Mouse (Mus musculus) midbrain, embryonic 14.5 days (tissue): ENCODE measurements around the gene Mavs. TPM values are rescaled to one million over a fixed set of nuclear protein-coding genes. Genes with fewer than 3 reads are reported as not detected.

Source experiments
- ATAC-seq: fragments of 200-750 bp; cut with Nextera tagmentation; 2 replicates; pipeline ENCODE4 v1.8.0; 2017; ENCODE audit warnings: moderate number of reproducible peaks, moderate library complexity; ENCODE audit not compliant: low FRiP score, low TSS enrichment
- DNase-seq: peaks from one replicate; pipeline ENCODE4 v3.0.0-alpha.2; 2015
- H3K27ac ChIP-seq: fragments of 300-500 bp; sonication (generic); replicated peaks from 2 replicates; pipeline ENCODE4 v1.5.1; 2014; ENCODE audit warnings: mild to moderate bottlenecking, low read depth, low read length, moderate library complexity
- H3K27me3 ChIP-seq: fragments of 300-500 bp; sonication (generic); 2 replicates; pipeline ENCODE4 v1.6.1; 2014; ENCODE audit warnings: low read length, control low read depth, mixed read lengths; ENCODE audit not compliant: control insufficient read depth, insufficient read depth
- H3K36me3 ChIP-seq: fragments of 300-500 bp; sonication (generic); 2 replicates; pipeline ENCODE4 v1.6.1; 2014; ENCODE audit warnings: low read length, control low read depth; ENCODE audit not compliant: control insufficient read depth, insufficient read depth
- H3K4me1 ChIP-seq: fragments of 300-500 bp; sonication (generic); 2 replicates; pipeline ENCODE4 v1.6.1; 2014; ENCODE audit warnings: mild to moderate bottlenecking, antibody characterized with exemption, low read length, control low read depth; ENCODE audit not compliant: control insufficient read depth, insufficient read depth
- H3K4me2 ChIP-seq: fragments of 300-500 bp; sonication (generic); 2 replicates; pipeline ENCODE4 v1.6.1; 2014; ENCODE audit warnings: mild to moderate bottlenecking, low read length, moderate library complexity
- H3K4me3 ChIP-seq: fragments of 300-500 bp; sonication (generic); replicated peaks from 2 replicates; pipeline ENCODE4 v1.5.1; 2014; ENCODE audit warnings: low read depth, low read length
- H3K9ac ChIP-seq: fragments of 300-500 bp; sonication (generic); replicated peaks from 2 replicates; pipeline ENCODE4 v1.6.1; 2014; ENCODE audit warnings: mild to moderate bottlenecking, low read length, moderate library complexity
- H3K9me3 ChIP-seq: fragments of 300-500 bp; sonication (generic); 2 replicates; pipeline ENCODE4 v1.6.1; 2016; ENCODE audit warnings: low read length, control low read depth, mixed read lengths; ENCODE audit not compliant: control insufficient read depth
- WGBS: fragments of 180-500 bp; shearing (Covaris S2); extraction: QIAGEN DNeasy Blood & Tissue Kit; methylation state at CpG from one replicate; pipeline ENCODE4 v1.1.7; 2014; 5-methylcytosine and 5-hydroxymethylcytosine counted together
- polyA plus RNA-seq: library from polyadenylated mRNA; unstranded; fragments of >200 nt; fragmentation: Nextera tagmentation; extraction: Ambion mirVana; gene quantifications from 2 replicates; pipeline ENCODE4 v1.2.1, GENCODE M21; 2014

Gene Mavs
- 3.8 and 6.8 TPM in 2 replicates for polyA plus RNA-seq

- H3K4me2 ChIP-seq: peak within 1 kb of the TSS; percentile 76
- ATAC-seq (peak; percentile 100), DNase-seq (peak; percentile 96)
- H3K36me3 ChIP-seq: no peaks in the 10 kb centered on the region
- H3K4me3 ChIP-seq: peak within 1 kb of the TSS; percentile 44
- peak within 1 kb of the TSS; percentile 45 for H3K9ac ChIP-seq
- H3K27me3 ChIP-seq: no peaks in the 10 kb centered on the region
- WGBS: 7% methylated on average over 29 of the region's 29 CpGs
- no peak within 1 kb of the TSS for H3K27ac ChIP-seq
- peaks cover 10% of the 10 kb centered on the region; the same call in 1 of the 2 replicates for H3K4me1 ChIP-seq
- H3K9me3 ChIP-seq: no peaks in the 10 kb centered on the region
These were observed at the start of gene Mavs for GRCm38 (mm10) chr2:131233307-131234126. TSS of gene Mavs (plus strand) at chr2:131234063.

GRCm38 (mm10) chr2:131186343-131186742 is 47.5 kb upstream of the Mavs start:
- H3K36me3 ChIP-seq: no peaks in the 10 kb centered on the region
- H3K27ac ChIP-seq: peak overlapping the region; percentile 77
- no peaks in the 10 kb centered on the region for H3K9me3 ChIP-seq
- H3K4me3 ChIP-seq: peak overlapping the region; percentile 62
- peak overlapping the region; percentile 60 for H3K9ac ChIP-seq
- WGBS: 2% methylated on average over 14 of the region's 14 CpGs
- no peaks in the 10 kb centered on the region for H3K27me3 ChIP-seq
- H3K4me1 ChIP-seq: peaks cover 36% of the 10 kb centered on the region
- H3K4me2 ChIP-seq: peak overlapping the region; percentile 83
- DNase-seq (no peak), ATAC-seq (no peak)

GRCm38 (mm10) chr2:131186771-131187601 is 46.9 kb upstream of the Mavs start, which contains the start of the genes Cdc25b and Spef1:
TSS of gene Cdc25b (plus strand) at chr2:131186949.
TSS of gene Spef1 (minus strand) at chr2:131187282.
- Histone ChIP-seq H3K4me3 (peak within 1 kb of the TSS; percentile 62), H3K27me3 (no peaks in the 10 kb centered on the region), H3K27ac (peak within 1 kb of the TSS; percentile 77), H3K4me1 (peaks cover 36% of the 10 kb centered on the region), H3K36me3 (no peaks in the 10 kb centered on the region), H3K4me2 (peak within 1 kb of the TSS; percentile 83), H3K9me3 (no peaks in the 10 kb centered on the region), H3K9ac (peak within 1 kb of the TSS; percentile 60)
- ATAC-seq (peak; percentile 84), DNase-seq (peak; percentile 89)
- 1% methylated on average over 43 of the region's 43 CpGs for WGBS

GRCm38 (mm10) chr2:131187602-131187922 is 46.3 kb upstream of the Mavs start:
- Histone ChIP-seq H3K4me1 (peaks cover 36% of the 10 kb centered on the region), H3K9me3 (no peaks in the 10 kb centered on the region), H3K27me3 (no peaks in the 10 kb centered on the region), H3K27ac (no peak overlapping the region; the same call in 1 of the 2 replicates), H3K36me3 (peaks cover 3% of the 10 kb centered on the region; the same call in 1 of the 2 replicates), H3K9ac (peak overlapping the region; percentile 60), H3K4me2 (peak overlapping the region; percentile 83), H3K4me3 (peak overlapping the region; percentile 62)
- DNase-seq (no peak), ATAC-seq (no peak)
- WGBS: 12% methylated on average over 3 of the region's 3 CpGs

- WGBS: 95% methylated on average over 5 of the region's 5 CpGs
- peaks cover 11% of the 10 kb centered on the region for H3K36me3 ChIP-seq
- no peaks in the 10 kb centered on the region for H3K27me3 ChIP-seq
- H3K4me3 ChIP-seq: no peak overlapping the region
- H3K9me3 ChIP-seq: no peaks in the 10 kb centered on the region
- H3K27ac ChIP-seq: no peak overlapping the region
- DNase-seq: no peak
- no peak overlapping the region for H3K9ac ChIP-seq
- no peak for ATAC-seq
- H3K4me2 ChIP-seq: peak overlapping the region; percentile 83
- H3K4me1 ChIP-seq: peaks cover 36% of the 10 kb centered on the region
These were observed 45.6 kb upstream of the Mavs start for GRCm38 (mm10) chr2:131188311-131188710.

- Histone ChIP-seq H3K4me1 (peaks cover 36% of the 10 kb centered on the region), H3K9ac (no peak overlapping the region), H3K4me2 (peak overlapping the region; percentile 17), H3K9me3 (no peaks in the 10 kb centered on the region), H3K36me3 (peaks cover 24% of the 10 kb centered on the region), H3K27ac (peak overlapping the region; percentile 78), H3K27me3 (no peaks in the 10 kb centered on the region), H3K4me3 (no peak overlapping the region)
- DNase-seq (no peak), ATAC-seq (no peak)
- 24% methylated on average over 5 of the region's 5 CpGs for WGBS
These were observed 44.1 kb upstream of the Mavs start for GRCm38 (mm10) chr2:131189521-131190309.

- Histone ChIP-seq H3K4me1 (peaks cover 36% of the 10 kb centered on the region), H3K4me2 (peak overlapping the region; percentile 17; the same call in 1 of the 2 replicates), H3K9me3 (no peaks in the 10 kb centered on the region), H3K4me3 (no peak overlapping the region), H3K27ac (peak overlapping the region; percentile 78), H3K9ac (no peak overlapping the region; the same call in 1 of the 2 replicates), H3K27me3 (no peaks in the 10 kb centered on the region), H3K36me3 (peaks cover 24% of the 10 kb centered on the region)
- WGBS: 4% methylated on average over 10 of the region's 10 CpGs
- ATAC-seq: peak; percentile 74
- DNase-seq: peak; percentile 71
These were observed 43.4 kb upstream of the Mavs start for GRCm38 (mm10) chr2:131190344-131191004.

GRCm38 (mm10) chr2:131191005-131191390 is 42.9 kb upstream of the Mavs start:
- DNase-seq (no peak), ATAC-seq (no peak)
- Histone ChIP-seq H3K4me2 (no peak overlapping the region), H3K27me3 (no peaks in the 10 kb centered on the region), H3K36me3 (peaks cover 24% of the 10 kb centered on the region), H3K9ac (no peak overlapping the region), H3K4me3 (no peak overlapping the region), H3K9me3 (no peaks in the 10 kb centered on the region), H3K4me1 (peaks cover 36% of the 10 kb centered on the region), H3K27ac (peak overlapping the region; percentile 78)
- 64% methylated on average over 7 of the region's 7 CpGs for WGBS
